ENCODE assay signal across 9 mouse cellular contexts in the genomic region with DNA sequence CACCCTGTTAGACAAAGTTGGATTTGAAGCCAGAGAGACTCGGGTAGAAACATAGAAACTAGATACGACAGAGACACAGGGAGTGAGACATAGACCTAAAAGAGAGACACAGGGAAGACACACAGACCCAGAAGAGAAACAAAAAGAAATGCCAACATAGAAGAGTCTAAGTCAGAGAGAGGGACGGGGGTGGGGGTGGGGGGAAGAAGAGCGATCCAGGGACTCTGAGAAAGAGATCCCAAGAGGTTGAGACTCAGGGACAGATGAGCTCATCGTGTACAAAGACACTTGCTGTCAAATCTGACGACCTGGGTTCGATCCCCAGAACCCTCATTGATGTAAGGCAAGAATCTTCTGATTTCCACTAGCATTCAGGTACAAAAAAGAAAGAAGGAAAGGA. TPM values are rescaled to one million over a fixed set of nuclear protein-coding genes. Genes with fewer than 3 reads are reported as not detected.
DNase-seq lines count a peak whose midpoint lies in the region; ATAC-seq and TF ChIP-seq lines count a peak whose summit lies in the region.
"Had no signal": no experiment of that assay in that cellular context is flagged by ENCODE, and none has a peak within 500 bp of the region (broad histone marks: within the 10 kb centered on the region; RNA-seq: fewer than 3 reads in every experiment).

No protein-coding gene starts in this region.

- no peak for ATAC-seq in kidney, postnatal 0 days (replicated peaks; ENCODE audit: low FRiP score, low read depth)
- ATAC-seq in hindbrain, embryonic 13.5 days (ENCODE audit: low FRiP score): no peak
- ATAC-seq in midbrain, embryonic 12.5 days (ENCODE audit: low FRiP score, low read depth): no peak

- H3K4me3 ChIP-seq in kidney, postnatal 0 days (replicated peaks; ENCODE audit: low read depth, low read length): peak overlapping the region; percentile 52; the same call in 1 of the 2 replicates
- H3K4me3 ChIP-seq in embryonic facial prominence, embryonic 10.5 days: peak overlapping the region; percentile 53
- 0 out of 2 replicates have a peak overlapping the region, but pooled peaks have one; percentile 29 for H3K4me3 ChIP-seq in hindbrain, embryonic 13.5 days
- peak overlapping the region; percentile 38 for H3K4me3 ChIP-seq in midbrain, embryonic 12.5 days

- DNase-seq in kidney, postnatal 0 days (ENCODE audit: low spot score): no peak
- no peak for DNase-seq in kidney, postnatal 25 days
- no peak for DNase-seq in embryonic facial prominence, embryonic 10.5 days (ENCODE audit: low spot score)
- no peak for DNase-seq in cerebellum, postnatal 4 days (ENCODE audit: low spot score in 2 of 2)
- no peak for DNase-seq in layer of hippocampus, postnatal 14 days (ENCODE audit: low spot score in 2 of 2)
- no peak for DNase-seq in embryo, embryonic 9.5 days (ENCODE audit: extremely low spot score)
- DNase-seq: left cerebral cortex, postnatal 4 days had no signal

- H3K36me3 ChIP-seq in kidney, postnatal 0 days (ENCODE audit: insufficient read depth, low read length): no peaks in the 10 kb centered on the region
- H3K36me3 ChIP-seq in embryonic facial prominence, embryonic 10.5 days (replicated peaks): no peaks in the 10 kb centered on the region
- H3K36me3 ChIP-seq in hindbrain, embryonic 13.5 days: no peaks in the 10 kb centered on the region; the same call in 1 of the 2 replicates
- H3K36me3 ChIP-seq in midbrain, embryonic 12.5 days: no peaks in the 10 kb centered on the region

- H3K27ac ChIP-seq in kidney, postnatal 0 days: no peak overlapping the region
- H3K27ac ChIP-seq in embryonic facial prominence, embryonic 10.5 days (replicated peaks): no peak overlapping the region
- H3K27ac ChIP-seq in hindbrain, embryonic 13.5 days: no peak overlapping the region
- no peak overlapping the region for H3K27ac ChIP-seq in midbrain, embryonic 12.5 days (replicated peaks)

- peak overlapping the region; percentile 46; the same call in 1 of the 2 replicates for H3K9ac ChIP-seq in kidney, postnatal 0 days (ENCODE audit: low read depth, low read length)
- H3K9ac ChIP-seq in hindbrain, embryonic 13.5 days: no peak overlapping the region
- H3K9ac ChIP-seq in midbrain, embryonic 12.5 days (replicated peaks): no peak overlapping the region

- no peaks in the 10 kb centered on the region for H3K9me3 ChIP-seq in kidney, postnatal 0 days (replicated peaks; ENCODE audit: low read length)
- no peaks in the 10 kb centered on the region for H3K9me3 ChIP-seq in embryonic facial prominence, embryonic 10.5 days
- H3K9me3 ChIP-seq in hindbrain, embryonic 13.5 days: no peaks in the 10 kb centered on the region
- no peaks in the 10 kb centered on the region for H3K9me3 ChIP-seq in midbrain, embryonic 12.5 days

- H3K27me3 ChIP-seq in kidney, postnatal 0 days (ENCODE audit: insufficient read depth, low read length): peaks cover 18% of the 10 kb centered on the region
- H3K27me3 ChIP-seq in embryonic facial prominence, embryonic 10.5 days (replicated peaks; ENCODE audit: low read depth, poor library complexity, severe bottlenecking): peaks cover 72% of the 10 kb centered on the region
- peaks cover 63% of the 10 kb centered on the region for H3K27me3 ChIP-seq in hindbrain, embryonic 13.5 days
- peaks cover 59% of the 10 kb centered on the region for H3K27me3 ChIP-seq in midbrain, embryonic 12.5 days

- peaks cover 17% of the 10 kb centered on the region for H3K4me1 ChIP-seq in kidney, postnatal 0 days (replicated peaks; ENCODE audit: insufficient read depth, low read length)
- peaks cover 26% of the 10 kb centered on the region for H3K4me1 ChIP-seq in embryonic facial prominence, embryonic 10.5 days
- peaks cover 27% of the 10 kb centered on the region for H3K4me1 ChIP-seq in hindbrain, embryonic 13.5 days (replicated peaks)
- H3K4me1 ChIP-seq in midbrain, embryonic 12.5 days: peaks cover 21% of the 10 kb centered on the region

- peak overlapping the region; percentile 85 for H3K4me2 ChIP-seq in kidney, postnatal 0 days (ENCODE audit: low read length)
- 0 out of 2 replicates have a peak overlapping the region, but pooled peaks have one; percentile 47 for H3K4me2 ChIP-seq in hindbrain, embryonic 13.5 days
- peak overlapping the region; percentile 51; the same call in 1 of the 2 replicates for H3K4me2 ChIP-seq in midbrain, embryonic 12.5 days (replicated peaks)

- no peak for TF ChIP-seq CTCF in kidney, postnatal 0 days (IDR thresholded peaks at IDR 0.05; ENCODE audit: low read depth)

- 13% methylated on average over 7 of the region's 7 CpGs for WGBS in kidney, postnatal 0 days
- 12% methylated on average over 7 of the region's 7 CpGs for WGBS in embryonic facial prominence, embryonic 10.5 days
- 16% methylated on average over 7 of the region's 7 CpGs for WGBS in hindbrain, embryonic 13.5 days
- WGBS in midbrain, embryonic 12.5 days: 17% methylated on average over 7 of the region's 7 CpGs

RNA-seq across cellular contexts. Expression of a gene that starts 1.1 kb away (rescaled TPM):
- 0.11 and 0.20 TPM in 2 replicates for polyA plus RNA-seq in kidney, postnatal 0 days (2015; fragmentation: Nextera tagmentation; extraction: Ambion mirVana)
- polyA plus RNA-seq in embryonic facial prominence, embryonic 10.5 days (2016; fragmentation: Nextera tagmentation; extraction: Ambion mirVana): 0.10 TPM in 1 of 2 replicates, not detected in the other
- polyA plus RNA-seq in hindbrain, embryonic 13.5 days (2015; fragmentation: Nextera tagmentation; extraction: Ambion mirVana): not detected in 2 replicates
- polyA plus RNA-seq in midbrain, embryonic 12.5 days (2016; fragmentation: Nextera tagmentation; extraction: Ambion mirVana): not detected in 2 replicates
- under 1 TPM; 0.28 to 0.60 TPM for total RNA-seq in layer of hippocampus, postnatal 14 days (2021)

RNA-seq across cellular contexts. Expression of a gene that starts 24.3 kb away (rescaled TPM):
- polyA plus RNA-seq in kidney, postnatal 0 days (2015; fragmentation: Nextera tagmentation; extraction: Ambion mirVana): 4.0 and 4.3 TPM in 2 replicates
- 2.0 and 2.1 TPM in 2 replicates for polyA plus RNA-seq in embryonic facial prominence, embryonic 10.5 days (2016; fragmentation: Nextera tagmentation; extraction: Ambion mirVana)
- polyA plus RNA-seq in hindbrain, embryonic 13.5 days (2015; fragmentation: Nextera tagmentation; extraction: Ambion mirVana): 9.1 and 9.4 TPM in 2 replicates
- polyA plus RNA-seq in midbrain, embryonic 12.5 days (2016; fragmentation: Nextera tagmentation; extraction: Ambion mirVana): 3.1 and 3.7 TPM in 2 replicates
- total RNA-seq in layer of hippocampus, postnatal 14 days (2021): 1 to 10 TPM; 5.8 to 6.3 TPM

RNA-seq across cellular contexts. Expression of a gene that starts 24.4 kb away (rescaled TPM):
- 43.7 and 43.8 TPM in 2 replicates for polyA plus RNA-seq in kidney, postnatal 0 days (2015; fragmentation: Nextera tagmentation; extraction: Ambion mirVana)
- polyA plus RNA-seq in embryonic facial prominence, embryonic 10.5 days (2016; fragmentation: Nextera tagmentation; extraction: Ambion mirVana): 26.3 and 27.3 TPM in 2 replicates
- polyA plus RNA-seq in hindbrain, embryonic 13.5 days (2015; fragmentation: Nextera tagmentation; extraction: Ambion mirVana): 15.1 and 18.7 TPM in 2 replicates
- 13.7 and 14.8 TPM in 2 replicates for polyA plus RNA-seq in midbrain, embryonic 12.5 days (2016; fragmentation: Nextera tagmentation; extraction: Ambion mirVana)
- 1 to 10 TPM; 8.2 to 8.6 TPM for total RNA-seq in layer of hippocampus, postnatal 14 days (2021)

RNA-seq across cellular contexts. Expression of a gene that starts 24.6 kb away (rescaled TPM):
- polyA plus RNA-seq in kidney, postnatal 0 days (2015; fragmentation: Nextera tagmentation; extraction: Ambion mirVana): 0.68 and 0.88 TPM in 2 replicates
- polyA plus RNA-seq in embryonic facial prominence, embryonic 10.5 days (2016; fragmentation: Nextera tagmentation; extraction: Ambion mirVana): 1.1 and 1.5 TPM in 2 replicates
- polyA plus RNA-seq in hindbrain, embryonic 13.5 days (2015; fragmentation: Nextera tagmentation; extraction: Ambion mirVana): not detected in 2 replicates
- polyA plus RNA-seq in midbrain, embryonic 12.5 days (2016; fragmentation: Nextera tagmentation; extraction: Ambion mirVana): 0.68 and 0.73 TPM in 2 replicates
- total RNA-seq in layer of hippocampus, postnatal 14 days (2021): 1 to 10 TPM; 1.2 to 1.3 TPM
